Mouse (Mus musculus) brain, embryonic 14.5 days (tissue): ENCODE data around the gene Tdpoz4. TPM values are rescaled to one million over a fixed set of nuclear protein-coding genes. Genes with fewer than 3 reads are reported as not detected.
"Not testable (repeated sequence)": the region's sequence is repeated elsewhere in the genome, so short reads cannot be mapped to it uniquely, and the experiment has no call there.

Source experiments
- DNase-seq: peaks from one replicate; pipeline ENCODE4 v3.0.0-alpha.2; 2011; ENCODE audit warnings: low read depth
- polyA plus RNA-seq: library from polyadenylated mRNA; depleted of rRNA; stranded (reverse); fragments of >200 nt; gene quantifications from 2 replicates; pipeline ENCODE4 v1.2.3, GENCODE M21; 2012; rRNA removed

Gene Tdpoz4
- not detected in 2 replicates for polyA plus RNA-seq

- DNase-seq = not testable (repeated sequence)
Observed at GRCm38 (mm10) chr3:93796098-93796497, at the start of gene Tdpoz4. Gene Tdpoz4, plus strand, starts transcription at chr3:93796398.

DNA sequence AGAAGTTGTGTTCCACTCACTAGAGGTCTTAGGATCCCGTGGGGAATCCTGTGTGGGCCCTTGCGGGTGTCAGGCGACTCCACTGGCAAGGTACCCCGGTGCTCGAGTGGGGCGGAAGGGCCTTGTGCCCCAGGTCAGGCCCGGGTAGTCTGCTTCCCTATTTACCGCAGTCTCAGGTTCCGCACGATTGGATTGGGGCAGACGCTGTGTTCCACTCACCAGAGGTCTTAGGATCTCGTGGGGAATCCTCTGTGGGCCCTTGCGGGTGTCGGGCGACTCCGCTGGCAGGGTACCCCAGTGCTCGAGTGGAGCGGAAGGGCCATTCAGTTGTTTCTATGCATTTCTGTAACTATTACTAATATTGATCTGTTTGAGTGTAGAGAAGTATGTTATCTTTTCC is 42.2 kb upstream of the Tdpoz4 start:
- DNase-seq = not testable (repeated sequence)

DNA sequence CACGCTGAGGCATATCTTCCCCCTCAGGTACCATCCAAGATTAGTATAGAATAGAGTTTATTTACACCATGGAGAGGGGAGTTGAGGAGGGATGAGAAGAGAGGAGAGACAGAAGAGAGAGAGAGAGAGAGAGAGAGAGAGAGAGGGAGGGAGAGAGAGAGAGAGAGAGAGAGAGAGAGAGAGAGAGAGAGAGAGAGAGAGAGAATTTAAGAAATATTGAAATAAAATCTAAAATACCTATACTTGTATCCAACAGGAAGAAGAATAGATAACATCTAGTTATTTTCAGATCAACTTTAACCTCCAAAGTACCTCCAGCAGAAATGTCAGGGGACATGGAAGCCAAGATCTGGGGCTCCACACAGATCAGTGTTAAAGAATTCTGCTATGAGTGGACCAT is 23.5 kb upstream of the Tdpoz4 start, which contains the start of gene Gm5773:
Gene Gm5773 (plus strand): TSS at position 301 of the 400 bp plus-strand sequence.
- not testable (repeated sequence) for DNase-seq

DNA sequence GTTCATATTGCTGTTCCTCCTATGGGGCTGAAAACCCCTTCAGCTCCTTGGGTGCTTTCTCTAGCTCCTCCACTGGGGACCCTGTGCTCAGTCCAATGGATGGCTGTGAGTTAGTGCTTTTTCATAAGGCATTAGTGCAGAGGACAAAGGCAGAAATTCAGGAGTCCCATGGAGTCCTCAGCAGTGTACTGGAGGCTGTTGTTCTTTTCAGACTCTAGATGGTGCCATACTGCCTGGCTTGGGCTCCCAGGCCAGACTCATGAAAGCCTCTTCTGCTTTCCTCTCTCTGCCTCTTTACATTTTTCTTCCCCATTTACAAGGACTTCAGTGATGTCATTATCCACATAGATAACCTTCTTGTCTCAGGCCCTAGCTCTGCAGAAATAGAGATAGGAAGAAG is 17.1 kb downstream of the Tdpoz4 start:
- DNase-seq = peak; percentile 1

GRCm38 (mm10) chr3:93825720-93826119 is 29.5 kb downstream of the Tdpoz4 start, which contains the start of gene Tdpoz3:
Gene Tdpoz3, plus strand, starts transcription at chr3:93826020.
- DNase-seq = not testable (repeated sequence)

Other genes with a start within 250 kb of the Tdpoz4 start
- 58.6 and 70.5 TPM in 2 replicates for gene S100a10, start 241.3 kb upstream of the Tdpoz4 start, polyA plus RNA-seq
- not detected in 2 replicates for gene Tdpoz2, start 143.7 kb upstream of the Tdpoz4 start, polyA plus RNA-seq
- gene Tdpoz1, start 120.1 kb upstream of the Tdpoz4 start, polyA plus RNA-seq = not detected in 2 replicates
- not detected in 2 replicates for gene Gm37596, start 103.3 kb upstream of the Tdpoz4 start, polyA plus RNA-seq
- gene Gm5773, start 23.4 kb upstream of the Tdpoz4 start, polyA plus RNA-seq = not detected in 2 replicates
- gene Tdpoz3, start 29.6 kb downstream of the Tdpoz4 start, polyA plus RNA-seq = not detected in 2 replicates
- gene Gm9117, start 147.1 kb downstream of the Tdpoz4 start, polyA plus RNA-seq = not detected in 2 replicates
- not detected in 2 replicates for gene Tdpoz5, start 164.9 kb downstream of the Tdpoz4 start, polyA plus RNA-seq